Mouse (Mus musculus) cerebellum, adult 9-10 months (tissue): ENCODE results near the gene Memo1.
A peak's percentile ranks its signal among the peaks of the same experiment; 100 is the strongest.

Experiments
- DNase-seq: peaks from one replicate; pipeline ENCODE4 v3.0.0; 2022

Memo1 gene

GRCm38 (mm10) chr17:74293687-74294425, 1.5 kb downstream of the Memo1 start:
- DNase-seq: peak; percentile 53

DNA sequence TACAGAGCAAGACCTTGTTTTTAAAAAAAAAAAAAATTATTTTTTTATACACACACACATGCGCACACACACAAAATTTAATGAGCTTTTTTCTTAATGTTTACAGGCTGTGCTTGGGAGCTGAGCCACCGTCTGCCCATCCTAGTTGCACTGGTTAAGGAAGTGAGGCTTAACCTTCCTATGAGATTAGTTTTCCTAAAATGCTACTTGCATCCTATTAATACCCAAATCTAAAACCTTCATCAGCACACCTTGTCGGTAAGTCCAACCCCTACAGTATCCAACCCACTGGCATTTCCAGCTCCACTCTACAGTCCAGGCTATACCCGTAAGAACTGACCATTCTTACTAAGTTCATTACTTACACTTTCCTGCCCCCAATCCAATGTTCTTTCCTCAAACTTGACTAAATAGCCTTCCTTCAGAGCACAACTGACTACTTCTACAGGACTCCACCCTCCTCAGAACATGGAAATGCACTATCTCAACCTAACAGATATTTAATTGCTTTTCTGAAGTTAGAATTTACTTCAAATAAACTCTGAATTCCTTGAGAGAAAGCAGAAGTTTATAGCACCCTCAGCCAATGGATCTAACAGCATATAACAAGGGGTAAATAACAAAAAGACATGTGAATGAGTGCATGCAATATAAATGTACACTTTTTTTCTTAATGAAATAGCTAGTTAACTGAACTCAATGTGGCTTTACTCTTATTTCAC, 3.5 kb downstream of the Memo1 start:
- no peak for DNase-seq

GRCm38 (mm10) chr17:74290869-74291268, 4.5 kb downstream of the Memo1 start:
- no peak for DNase-seq

GRCm38 (mm10) chr17:74290198-74290597, 5.1 kb downstream of the Memo1 start:
- no peak for DNase-seq

DNA sequence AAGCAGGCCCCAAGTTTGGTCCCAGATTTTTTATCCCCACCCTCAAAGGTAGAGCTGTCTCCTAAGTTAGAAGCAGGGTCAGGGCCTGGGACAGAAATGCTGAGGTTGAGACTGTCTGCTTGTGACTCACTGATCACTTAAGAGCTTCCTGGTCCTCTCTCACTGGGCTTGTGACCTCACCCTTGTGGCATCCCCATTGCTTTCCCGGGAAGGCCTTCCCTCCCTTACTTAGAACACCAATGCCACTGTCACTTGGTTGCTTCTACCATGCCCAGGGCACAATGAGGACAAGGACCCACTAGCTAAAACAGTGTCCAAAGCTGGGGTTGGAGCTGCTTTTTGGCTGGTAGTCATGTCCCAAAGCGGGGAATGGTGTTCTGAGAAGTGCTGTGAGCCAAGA, 6.7 kb downstream of the Memo1 start:
- no peak for DNase-seq

GRCm38 (mm10) chr17:74286140-74286730, 9.1 kb downstream of the Memo1 start:
- no peak for DNase-seq

GRCm38 (mm10) chr17:74285730-74286129, 9.6 kb downstream of the Memo1 start:
- DNase-seq: no peak

GRCm38 (mm10) chr17:74284397-74285115, 10.8 kb downstream of the Memo1 start:
- DNase-seq: no peak

DNA sequence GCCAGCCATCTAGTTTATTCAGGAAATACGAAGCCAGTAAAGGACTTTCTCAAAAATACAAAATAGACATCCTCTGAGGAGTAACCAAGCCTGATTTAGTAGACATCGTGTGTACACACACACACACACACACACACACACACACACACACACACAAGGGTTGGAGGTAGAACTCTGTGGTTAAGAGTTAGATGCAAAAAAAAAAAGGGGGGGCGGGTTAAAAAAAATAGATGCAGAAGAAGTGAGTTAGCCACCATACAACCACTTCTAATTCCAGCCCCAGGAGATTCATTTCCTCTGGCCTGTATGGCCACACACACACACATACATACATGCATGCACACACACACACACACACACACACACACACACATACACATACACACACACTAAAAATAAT, 13.3 kb downstream of the Memo1 start:
- DNase-seq: no peak

- DNase-seq: no peak
Observed at GRCm38 (mm10) chr17:74278966-74279869, 16.1 kb downstream of the Memo1 start.

DNA sequence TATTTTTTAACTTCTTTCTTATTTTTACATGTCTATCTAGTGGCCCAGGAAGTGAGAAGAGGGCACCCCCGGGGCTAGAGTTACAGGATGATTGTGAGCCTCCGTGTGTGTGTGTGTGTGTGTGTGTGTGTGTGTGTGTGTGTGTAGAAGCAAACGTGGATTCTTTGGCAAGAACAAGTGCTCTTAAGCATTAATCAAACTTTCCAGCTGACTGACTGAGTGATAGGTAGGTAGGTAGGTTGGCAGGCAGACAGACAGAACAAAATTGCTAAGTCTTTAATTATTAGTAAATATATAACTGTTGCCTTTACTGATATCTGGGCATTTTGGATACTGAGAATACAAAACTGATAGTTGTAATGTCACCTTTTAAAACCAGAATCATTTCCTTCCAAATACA, 20.9 kb downstream of the Memo1 start:
- DNase-seq: no peak

DNA sequence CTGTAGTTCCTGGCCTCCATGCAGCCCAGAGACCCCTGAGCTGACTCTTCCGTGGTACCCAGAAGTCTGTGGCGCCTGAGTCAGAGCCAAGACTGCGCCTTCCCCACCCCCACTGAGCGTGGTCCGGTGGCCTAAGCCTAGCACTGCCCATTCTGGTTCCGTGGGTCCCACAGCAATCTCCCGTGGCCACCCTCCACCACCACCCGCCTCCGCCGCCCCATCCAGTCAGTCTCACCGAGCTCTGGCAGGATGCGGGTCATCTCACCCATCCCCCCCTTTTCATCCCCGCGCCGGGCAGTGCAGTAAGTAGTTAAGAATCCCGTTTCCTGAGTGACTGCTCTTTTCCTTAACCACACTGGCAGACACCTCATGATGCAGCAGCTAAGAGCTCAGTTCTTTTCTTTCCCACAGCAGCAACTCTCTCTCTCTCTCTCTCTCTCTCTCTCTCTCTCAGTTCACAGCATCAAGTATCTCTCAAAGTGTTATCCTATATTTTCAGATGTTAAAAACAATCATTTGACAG, 22.6 kb downstream of the Memo1 start:
- DNase-seq: no peak

GRCm38 (mm10) chr17:74271541-74272268, 23.6 kb downstream of the Memo1 start:
- no peak for DNase-seq

GRCm38 (mm10) chr17:74270205-74270604, 25.1 kb downstream of the Memo1 start:
- no peak for DNase-seq

DNA sequence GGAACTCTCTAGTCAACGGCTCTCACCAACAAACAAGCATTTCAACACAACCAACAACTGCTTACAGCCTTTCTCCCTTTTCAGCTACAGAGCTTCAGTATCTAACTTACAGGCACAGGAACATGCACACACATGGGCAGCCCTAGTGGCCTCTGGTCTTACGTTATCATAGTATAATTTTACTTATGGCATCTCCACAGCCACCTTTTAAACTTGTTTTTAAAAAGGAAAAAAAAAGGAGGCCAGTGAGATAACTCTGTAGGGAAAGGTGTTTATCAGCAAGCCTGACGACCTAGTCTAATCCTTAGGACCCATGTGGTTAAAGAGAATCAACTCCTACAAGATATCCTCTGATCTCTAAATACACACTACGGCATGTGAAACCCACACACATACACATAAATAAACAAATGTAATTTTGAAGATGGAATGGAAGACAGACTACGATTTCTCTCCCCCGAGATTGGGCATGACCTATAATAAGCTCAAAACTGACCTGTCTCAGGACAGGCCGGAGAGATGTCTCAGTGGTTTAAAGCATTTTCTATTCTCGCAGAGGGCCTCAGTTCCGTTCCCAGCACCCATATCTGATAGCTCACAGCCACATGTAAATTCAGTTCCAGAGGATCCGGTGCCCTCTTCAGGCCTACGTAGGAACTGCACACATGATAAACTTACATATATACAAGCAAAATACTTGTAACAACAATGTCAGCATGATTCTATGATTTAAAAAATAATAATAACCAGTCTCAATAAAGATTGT, 27.7 kb downstream of the Memo1 start:
- DNase-seq: no peak

DNA sequence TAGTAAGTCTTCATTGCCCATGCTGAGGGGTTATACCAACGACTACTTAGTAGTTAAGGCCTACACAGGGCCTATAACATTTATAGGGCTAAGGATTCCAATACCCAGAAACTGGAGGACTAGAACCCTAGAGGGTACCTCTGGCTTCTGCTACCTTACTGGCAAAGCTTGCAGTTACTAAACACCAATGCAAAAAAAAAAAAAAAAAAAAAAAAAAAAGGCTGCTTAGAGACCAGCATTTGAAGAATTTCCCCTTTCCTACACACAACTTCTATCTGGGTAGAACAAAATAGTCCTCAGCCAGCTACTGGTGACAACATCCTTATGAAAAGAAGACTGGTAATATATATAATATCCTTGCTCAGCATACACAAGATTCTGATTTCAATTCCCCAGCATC, 29.7 kb downstream of the Memo1 start:
- no peak for DNase-seq

- no peak for DNase-seq
Observed at GRCm38 (mm10) chr17:74265156-74265505, 30.2 kb downstream of the Memo1 start.

DNA sequence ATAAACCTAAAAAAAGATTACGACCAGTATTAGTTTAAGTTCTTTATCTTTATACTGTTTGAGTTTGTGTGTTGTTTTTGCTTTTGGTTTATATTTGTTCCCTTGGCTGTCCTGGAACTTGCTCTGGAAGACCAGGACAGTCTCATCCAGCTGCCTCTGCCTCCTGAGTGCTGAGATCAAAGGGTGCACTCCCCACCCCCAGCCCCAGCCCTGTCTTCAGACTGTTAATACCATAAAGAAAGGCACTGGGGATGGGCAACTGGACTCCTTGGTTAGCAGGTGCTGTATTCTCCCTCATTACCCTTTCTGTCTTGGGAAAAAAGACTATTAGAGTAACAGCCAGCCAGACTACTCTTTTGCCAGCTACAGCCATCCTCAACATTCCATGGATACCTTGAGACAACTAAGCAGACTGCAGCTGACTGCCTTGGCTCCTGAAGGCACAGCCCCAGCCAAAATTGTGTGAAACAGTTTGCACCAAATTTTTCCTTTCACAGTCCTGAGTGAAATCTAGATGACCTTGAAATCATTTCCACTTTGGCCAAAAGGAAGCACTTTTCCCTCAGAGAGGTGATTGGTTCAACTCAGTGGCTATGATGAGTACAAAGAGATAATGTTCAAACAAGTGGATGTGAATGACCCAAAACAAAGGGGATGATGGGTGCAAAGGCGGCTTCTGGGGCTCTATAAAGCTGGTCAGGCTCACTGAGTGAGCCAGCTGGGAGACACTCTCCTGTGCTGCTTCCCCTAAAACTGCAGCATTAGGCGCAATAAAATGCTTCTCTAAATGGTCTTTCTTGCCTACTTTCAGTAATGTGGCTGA, 30.8 kb downstream of the Memo1 start:
- DNase-seq: no peak

DNA sequence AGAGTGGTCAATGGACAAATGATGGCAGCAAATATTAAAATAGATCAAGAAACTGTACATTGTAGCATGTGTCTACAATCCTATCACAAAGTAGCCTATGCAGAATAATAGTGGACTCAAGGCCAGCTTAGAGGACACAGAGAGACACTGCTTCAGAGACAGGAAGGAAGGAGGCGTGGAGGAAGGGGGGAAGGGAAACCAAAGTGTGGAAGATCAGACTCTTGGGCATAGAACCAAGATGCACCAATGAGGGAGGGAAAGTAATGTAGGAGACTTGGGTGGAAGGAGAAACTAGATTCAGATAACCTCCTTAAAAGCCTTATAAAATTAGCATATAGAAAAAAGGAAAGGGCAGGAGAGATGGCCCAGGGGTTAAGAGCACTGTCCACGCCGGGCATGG, 32.9 kb downstream of the Memo1 start:
- DNase-seq: no peak

GRCm38 (mm10) chr17:74245284-74245683, 50.0 kb downstream of the Memo1 start:
- DNase-seq: no peak
